Mouse (Mus musculus) ES-E14 (cell line): ENCODE measurements around the gene Gm17606.

Source experiments
- CHD2 ChIP-seq: IDR thresholded peaks from 2 replicates; pipeline ENCODE4 v1.6.1; 2014; ENCODE audit warnings: mild to moderate bottlenecking, low read depth, low read length, inconsistent platforms
- MAFK ChIP-seq: IDR thresholded peaks from 2 replicates; pipeline ENCODE4 v1.6.1; 2014; ENCODE audit warnings: mild to moderate bottlenecking, low read depth, low read length, inconsistent platforms; ENCODE audit not compliant: insufficient read depth
- ZC3H11A ChIP-seq: IDR thresholded peaks from 2 replicates; pipeline ENCODE4 v1.6.1; 2012; ENCODE audit warnings: low read depth, mild to moderate bottlenecking, inconsistent platforms, low read length, borderline replicate concordance
- ZNF384 ChIP-seq: IDR thresholded peaks from 2 replicates; pipeline ENCODE4 v1.6.1; 2012; ENCODE audit warnings: low read depth, low read length, inconsistent platforms

- no peak for TF ChIP-seq ZNF384
- TF ChIP-seq MAFK: no peak
- no peak for TF ChIP-seq CHD2
- TF ChIP-seq ZC3H11A: no peak
These were observed 46.5 kb downstream of the Gm17606 start for GRCm38 (mm10) chr14:54687251-54687650.
